Mouse (Mus musculus) lung, postnatal 0 days (tissue): ENCODE measurements around the gene Sh2b1.

Experiments
- CTCF ChIP-seq: IDR thresholded peaks from 2 replicates; pipeline ENCODE4 v1.5.1; 2016; ENCODE audit warnings: antibody characterized with exemption, mild to moderate bottlenecking
- EP300 ChIP-seq: IDR thresholded peaks from 2 replicates; pipeline ENCODE4 v1.6.1; 2016; ENCODE audit warnings: antibody characterized with exemption, mild to moderate bottlenecking, control low read depth

GRCm38 (mm10) chr7:126482392-126482871 is 7.2 kb upstream of the Sh2b1 start:
- TF ChIP-seq CTCF: 0 out of 2 replicates have a peak, but pooled peaks have one; percentile 5
- no peak for TF ChIP-seq EP300
